Mouse (Mus musculus): ENCODE results near the gene Pla2g12b. TPM values are rescaled to one million over a fixed set of nuclear protein-coding genes. Genes with fewer than 3 reads are reported as not detected.

Pla2g12b gene
- polyA plus RNA-seq, 1 experiment from 2014 or later: 0.19 TPM

GRCm38 (mm10) chr10:59444635-59445034 is 41.2 kb downstream of the Pla2g12b start:
- Histone ChIP-seq H3K27ac (ENCODE audit: low read length) (no peak overlapping the region), H3K4me1 (replicated peaks; ENCODE audit: control insufficient read depth, insufficient read depth, low read length) (peaks cover 23% of the 10 kb centered on the region), H3K27me3 (ENCODE audit: control insufficient read depth, insufficient read depth, low read depth, low read length) (no peaks in the 10 kb centered on the region), H3K9me3 (ENCODE audit: control insufficient read depth, low read length) (no peaks in the 10 kb centered on the region), H3K9ac (ENCODE audit: low read length) (no peak overlapping the region), H3K36me3 (ENCODE audit: control insufficient read depth, insufficient read depth, low read length) (peaks cover 3% of the 10 kb centered on the region; the same call in 1 of the 2 replicates), H3K4me2 (ENCODE audit: low read depth, low read length) (no peak overlapping the region), H3K4me3 (ENCODE audit: low read length) (no peak overlapping the region)
- ATAC-seq (ENCODE audit: low read depth): no peak
- 38% methylated on average over 8 of the region's 8 CpGs for WGBS

DNA sequence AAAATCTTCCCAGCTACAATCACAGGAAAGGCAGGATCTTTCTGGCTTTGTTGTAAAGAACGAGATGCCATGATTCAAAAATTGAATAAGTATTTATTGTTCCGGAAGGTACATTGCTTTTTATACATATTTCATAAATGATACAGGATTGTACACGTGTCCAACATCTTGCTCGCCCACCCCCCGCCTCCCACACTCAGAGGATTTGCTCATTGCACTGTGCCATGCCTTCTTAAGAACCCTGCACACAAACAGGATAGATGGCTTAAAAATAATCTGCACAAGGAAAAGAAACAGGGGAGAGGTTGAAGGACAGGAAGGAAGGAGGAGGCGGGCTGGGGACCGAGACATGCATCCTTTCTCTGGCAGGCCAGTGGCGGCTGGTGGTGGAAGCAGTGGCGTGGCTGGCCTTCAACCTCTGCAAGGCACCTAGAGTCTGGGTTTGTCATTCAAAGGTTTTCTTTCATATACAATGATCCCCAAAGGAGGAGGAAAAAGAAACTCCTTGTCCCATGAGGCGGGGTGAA is 43.5 kb downstream of the Pla2g12b start:
- H3K4me2 ChIP-seq (ENCODE audit: low read depth, low read length): no peak overlapping the region
- WGBS: 66% methylated on average over 10 of the region's 10 CpGs
- peak; percentile 51 for ATAC-seq (ENCODE audit: low read depth)
- H3K36me3 ChIP-seq (ENCODE audit: control insufficient read depth, insufficient read depth, low read length): peaks cover 3% of the 10 kb centered on the region; the same call in 1 of the 2 replicates
- peaks cover 14% of the 10 kb centered on the region for H3K4me1 ChIP-seq (replicated peaks; ENCODE audit: control insufficient read depth, insufficient read depth, low read length)
- no peaks in the 10 kb centered on the region for H3K9me3 ChIP-seq (ENCODE audit: control insufficient read depth, low read length)
- H3K4me3 ChIP-seq (ENCODE audit: low read length): no peak overlapping the region
- peak overlapping the region; percentile 61 for H3K27ac ChIP-seq (ENCODE audit: low read length)
- H3K27me3 ChIP-seq (ENCODE audit: control insufficient read depth, insufficient read depth, low read depth, low read length): no peaks in the 10 kb centered on the region
- no peak overlapping the region for H3K9ac ChIP-seq (ENCODE audit: low read length)

DNA sequence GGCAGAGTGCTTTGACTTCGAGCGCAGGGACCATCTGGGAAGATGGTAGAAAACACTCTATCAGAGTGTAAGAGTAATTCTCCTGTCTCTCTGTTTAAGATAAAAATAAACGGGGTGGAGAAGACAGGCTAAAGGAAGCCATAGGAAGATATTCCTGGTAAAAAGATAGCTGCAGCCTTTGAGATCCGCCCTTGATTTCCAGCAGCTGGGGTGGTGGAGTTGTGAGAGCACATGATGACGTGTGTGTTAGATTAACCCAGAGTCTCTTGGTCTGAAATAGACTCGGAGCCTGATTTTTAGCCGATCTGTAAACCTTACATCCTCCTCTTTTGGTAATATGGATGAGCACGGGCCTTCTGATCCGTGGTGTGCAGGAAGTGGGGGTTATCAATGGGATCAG is 44.1 kb downstream of the Pla2g12b start:
- H3K4me1 ChIP-seq (replicated peaks; ENCODE audit: control insufficient read depth, insufficient read depth, low read length): peaks cover 14% of the 10 kb centered on the region
- H3K36me3 ChIP-seq (ENCODE audit: control insufficient read depth, insufficient read depth, low read length): peaks cover 3% of the 10 kb centered on the region; the same call in 1 of the 2 replicates
- H3K4me2 ChIP-seq (ENCODE audit: low read depth, low read length): no peak overlapping the region
- WGBS: 50% methylated on average over 9 of the region's 9 CpGs
- no peak for ATAC-seq (ENCODE audit: low read depth)
- no peaks in the 10 kb centered on the region for H3K9me3 ChIP-seq (ENCODE audit: control insufficient read depth, low read length)
- peak overlapping the region; percentile 61 for H3K27ac ChIP-seq (ENCODE audit: low read length)
- H3K27me3 ChIP-seq (ENCODE audit: control insufficient read depth, insufficient read depth, low read depth, low read length): no peaks in the 10 kb centered on the region
- no peak overlapping the region for H3K9ac ChIP-seq (ENCODE audit: low read length)
- no peak overlapping the region for H3K4me3 ChIP-seq (ENCODE audit: low read length)

GRCm38 (mm10) chr10:59451839-59452238 is 48.4 kb downstream of the Pla2g12b start:
- Histone ChIP-seq H3K27me3 (ENCODE audit: control insufficient read depth, insufficient read depth, low read depth, low read length) (no peaks in the 10 kb centered on the region), H3K4me2 (ENCODE audit: low read depth, low read length) (no peak overlapping the region), H3K9me3 (ENCODE audit: control insufficient read depth, low read length) (no peaks in the 10 kb centered on the region), H3K4me3 (ENCODE audit: low read length) (no peak overlapping the region), H3K4me1 (replicated peaks; ENCODE audit: control insufficient read depth, insufficient read depth, low read length) (no peaks in the 10 kb centered on the region; the same call in 1 of the 2 replicates), H3K27ac (ENCODE audit: low read length) (no peak overlapping the region), H3K9ac (ENCODE audit: low read length) (no peak overlapping the region), H3K36me3 (ENCODE audit: control insufficient read depth, insufficient read depth, low read length) (peaks cover 6% of the 10 kb centered on the region)
- ATAC-seq (ENCODE audit: low read depth): peak; percentile 79
- 40% methylated on average over 5 of the region's 5 CpGs for WGBS

DNA sequence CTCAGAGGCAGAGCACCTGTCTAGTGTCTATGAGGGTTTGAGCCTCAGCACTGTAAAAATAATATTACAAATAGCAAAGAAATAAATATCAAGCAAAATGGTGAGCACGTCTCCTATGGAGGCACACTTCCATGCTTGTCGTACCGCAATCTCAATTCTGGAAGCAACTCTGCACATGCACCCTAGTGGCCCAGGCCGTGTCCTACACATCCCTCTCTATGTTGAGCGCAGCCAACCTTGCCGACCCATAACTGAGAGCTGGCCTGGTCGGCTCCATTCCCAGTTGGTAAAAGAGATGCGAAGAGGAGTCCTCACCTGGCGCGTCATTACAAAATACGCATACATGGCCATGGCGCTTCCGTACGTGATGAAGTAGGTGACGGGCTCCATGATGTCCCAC is 51.2 kb downstream of the Pla2g12b start:
- 96% methylated on average over 15 of the region's 15 CpGs for WGBS
- no peak for ATAC-seq (ENCODE audit: low read depth)
- H3K4me1 ChIP-seq (replicated peaks; ENCODE audit: control insufficient read depth, insufficient read depth, low read length): no peaks in the 10 kb centered on the region; the same call in 1 of the 2 replicates

DNA sequence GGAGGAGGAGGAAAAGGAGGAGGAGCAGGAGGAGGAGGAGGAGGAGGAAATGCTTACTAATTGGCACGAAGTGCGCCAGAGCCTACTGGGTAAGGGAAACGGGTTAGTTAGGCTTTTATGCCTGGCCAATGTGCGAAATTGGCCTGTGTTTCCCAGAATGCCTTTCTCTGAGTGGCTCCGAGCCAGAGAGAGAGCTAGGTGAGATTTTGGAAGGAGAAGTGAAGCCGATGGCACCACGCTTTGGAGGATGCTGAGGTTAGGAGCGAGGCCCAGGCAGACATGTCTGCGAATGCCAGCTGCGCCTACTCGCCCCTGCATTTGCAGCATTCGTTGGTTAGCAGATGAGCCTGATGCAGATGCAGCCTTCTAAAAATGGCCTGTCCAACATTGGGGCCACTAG is 56.3 kb downstream of the Pla2g12b start:
- Histone ChIP-seq H3K27me3 (ENCODE audit: control insufficient read depth, insufficient read depth, low read depth, low read length) (no peaks in the 10 kb centered on the region), H3K9me3 (ENCODE audit: control insufficient read depth, low read length) (no peaks in the 10 kb centered on the region), H3K4me2 (ENCODE audit: low read depth, low read length) (no peak overlapping the region), H3K4me3 (ENCODE audit: low read length) (no peak overlapping the region), H3K27ac (ENCODE audit: low read length) (no peak overlapping the region), H3K4me1 (replicated peaks; ENCODE audit: control insufficient read depth, insufficient read depth, low read length) (0 out of 2 replicates have a peak, but pooled peaks cover 3% of the 10 kb centered on the region), H3K36me3 (ENCODE audit: control insufficient read depth, insufficient read depth, low read length) (peaks cover 3% of the 10 kb centered on the region; the same call in 1 of the 2 replicates), H3K9ac (ENCODE audit: low read length) (no peak overlapping the region)
- WGBS: 89% methylated on average over 12 of the region's 12 CpGs
- ATAC-seq (ENCODE audit: low read depth): no peak

More for the DNA sequence above, 51.2 kb downstream of the Pla2g12b start:
- Histone ChIP-seq H3K27me3 (ENCODE audit: control insufficient read depth, insufficient read depth, low read depth, low read length) (no peaks in the 10 kb centered on the region), H3K9me3 (ENCODE audit: control insufficient read depth, low read length) (no peaks in the 10 kb centered on the region), H3K4me2 (ENCODE audit: low read depth, low read length) (no peak overlapping the region), H3K27ac (ENCODE audit: low read length) (no peak overlapping the region), H3K4me3 (ENCODE audit: low read length) (no peak overlapping the region), H3K9ac (ENCODE audit: low read length) (no peak overlapping the region), H3K36me3 (ENCODE audit: control insufficient read depth, insufficient read depth, low read length) (peaks cover 3% of the 10 kb centered on the region)

DNA sequence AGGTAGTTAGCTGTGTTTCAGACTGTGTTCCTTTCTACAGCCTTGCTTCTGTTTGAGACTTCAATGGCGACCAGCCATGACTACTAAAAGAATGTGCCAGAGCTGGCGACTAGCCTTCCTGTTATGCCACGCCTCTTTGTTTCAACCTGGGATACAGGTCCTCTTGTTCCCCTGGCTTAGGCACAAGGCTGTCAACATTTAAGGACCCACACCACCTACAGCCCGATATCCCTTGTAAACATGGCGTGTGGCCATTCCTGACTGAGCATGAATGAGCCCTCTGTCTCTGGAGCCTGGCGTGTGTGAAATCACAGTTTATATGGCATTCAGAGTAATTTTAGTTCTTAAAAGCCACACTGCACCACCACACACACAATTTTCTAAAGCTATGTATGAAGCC is 58.8 kb downstream of the Pla2g12b start:
- 67% methylated on average over 6 of the region's 6 CpGs for WGBS

GRCm38 (mm10) chr10:59465546-59465945 is 62.1 kb downstream of the Pla2g12b start:
- H3K27ac ChIP-seq (ENCODE audit: low read length): no peak overlapping the region
- H3K4me2 ChIP-seq (ENCODE audit: low read depth, low read length): no peak overlapping the region
- no peak overlapping the region for H3K4me3 ChIP-seq (ENCODE audit: low read length)
- H3K9ac ChIP-seq (ENCODE audit: low read length): no peak overlapping the region
- 0 out of 2 replicates have a peak, but pooled peaks cover 3% of the 10 kb centered on the region for H3K4me1 ChIP-seq (replicated peaks; ENCODE audit: control insufficient read depth, insufficient read depth, low read length)
- no peaks in the 10 kb centered on the region for H3K27me3 ChIP-seq (ENCODE audit: control insufficient read depth, insufficient read depth, low read depth, low read length)
- no peak for ATAC-seq (ENCODE audit: low read depth)
- 0 out of 2 replicates have a peak, but pooled peaks cover 2% of the 10 kb centered on the region for H3K36me3 ChIP-seq (ENCODE audit: control insufficient read depth, insufficient read depth, low read length)
- 75% methylated on average over 3 of the region's 3 CpGs for WGBS
- no peaks in the 10 kb centered on the region for H3K9me3 ChIP-seq (ENCODE audit: control insufficient read depth, low read length)

More for the DNA sequence above, 58.8 kb downstream of the Pla2g12b start:
- no peak overlapping the region for H3K9ac ChIP-seq (ENCODE audit: low read length)
- ATAC-seq (ENCODE audit: low read depth): no peak
- H3K4me1 ChIP-seq (replicated peaks; ENCODE audit: control insufficient read depth, insufficient read depth, low read length): 0 out of 2 replicates have a peak, but pooled peaks cover 3% of the 10 kb centered on the region
- no peak overlapping the region for H3K4me3 ChIP-seq (ENCODE audit: low read length)
- H3K4me2 ChIP-seq (ENCODE audit: low read depth, low read length): no peak overlapping the region
- H3K9me3 ChIP-seq (ENCODE audit: control insufficient read depth, low read length): no peaks in the 10 kb centered on the region
- no peaks in the 10 kb centered on the region for H3K27me3 ChIP-seq (ENCODE audit: control insufficient read depth, insufficient read depth, low read depth, low read length)
- 0 out of 2 replicates have a peak, but pooled peaks cover 2% of the 10 kb centered on the region for H3K36me3 ChIP-seq (ENCODE audit: control insufficient read depth, insufficient read depth, low read length)
- H3K27ac ChIP-seq (ENCODE audit: low read length): no peak overlapping the region

- Histone ChIP-seq H3K9ac (ENCODE audit: low read length) (no peak overlapping the region), H3K27ac (ENCODE audit: low read length) (no peak overlapping the region), H3K9me3 (ENCODE audit: control insufficient read depth, low read length) (no peaks in the 10 kb centered on the region), H3K4me1 (replicated peaks; ENCODE audit: control insufficient read depth, insufficient read depth, low read length) (0 out of 2 replicates have a peak, but pooled peaks cover 3% of the 10 kb centered on the region), H3K4me3 (ENCODE audit: low read length) (no peak overlapping the region), H3K36me3 (ENCODE audit: control insufficient read depth, insufficient read depth, low read length) (0 out of 2 replicates have a peak, but pooled peaks cover 2% of the 10 kb centered on the region), H3K4me2 (ENCODE audit: low read depth, low read length) (no peak overlapping the region), H3K27me3 (ENCODE audit: control insufficient read depth, insufficient read depth, low read depth, low read length) (no peaks in the 10 kb centered on the region)
- WGBS: 89% methylated on average over 4 of the region's 4 CpGs
- ATAC-seq (ENCODE audit: low read depth): no peak
Measured at GRCm38 (mm10) chr10:59466626-59467025, 63.2 kb downstream of the Pla2g12b start.
